Mouse (Mus musculus) bone marrow, adult 2 months (tissue): ENCODE measurements around the gene Mapkapk2.

Experiments used
- CTCF ChIP-seq: fragments of 200-500 bp; IDR thresholded peaks from 2 replicates; pipeline ENCODE4 v1.5.1; 2011; ENCODE audit warnings: low read length, control low read depth; ENCODE audit not compliant: control insufficient read depth, insufficient read depth
- POLR2A ChIP-seq: fragments of 200-500 bp; IDR thresholded peaks from 2 replicates; pipeline ENCODE4 v1.6.1; 2011; ENCODE audit warnings: low read depth, mild to moderate bottlenecking, control low read depth, low read length, borderline replicate concordance; ENCODE audit not compliant: control insufficient read depth

GRCm38 (mm10) chr1:131084289-131084688 lies 13.3 kb downstream of the Mapkapk2 start:
- TF ChIP-seq CTCF (no peak), POLR2A (no peak)
